Mouse (Mus musculus): ENCODE data around the gene Tnfrsf1a. TPM values are rescaled to one million over a fixed set of nuclear protein-coding genes. Genes with fewer than 3 reads are reported as not detected.

The Tnfrsf1a gene
- polyA plus RNA-seq, 1 experiment from 2014 or later, result 11.3 TPM

- WGBS, result 1% methylated on average over 39 of the region's 39 CpGs
- peak overlapping the region; percentile 57 for H3K4me3 ChIP-seq
- peak overlapping the region; percentile 91 for H3K4me2 ChIP-seq (replicated peaks)
- no peaks in the 10 kb centered on the region for H3K27me3 ChIP-seq
- H3K9ac ChIP-seq (replicated peaks), result peak overlapping the region; percentile 57
- H3K36me3 ChIP-seq, result no peaks in the 10 kb centered on the region
- peak; percentile 89 for ATAC-seq (replicated peaks)
- H3K9me3 ChIP-seq, result no peaks in the 10 kb centered on the region
- H3K27ac ChIP-seq (replicated peaks), result no peak overlapping the region
- H3K4me1 ChIP-seq, result peaks cover 8% of the 10 kb centered on the region; the same call in 1 of the 2 replicates
Observed at GRCm38 (mm10) chr6:125330626-125331326, 18.4 kb upstream of the Tnfrsf1a start.

DNA sequence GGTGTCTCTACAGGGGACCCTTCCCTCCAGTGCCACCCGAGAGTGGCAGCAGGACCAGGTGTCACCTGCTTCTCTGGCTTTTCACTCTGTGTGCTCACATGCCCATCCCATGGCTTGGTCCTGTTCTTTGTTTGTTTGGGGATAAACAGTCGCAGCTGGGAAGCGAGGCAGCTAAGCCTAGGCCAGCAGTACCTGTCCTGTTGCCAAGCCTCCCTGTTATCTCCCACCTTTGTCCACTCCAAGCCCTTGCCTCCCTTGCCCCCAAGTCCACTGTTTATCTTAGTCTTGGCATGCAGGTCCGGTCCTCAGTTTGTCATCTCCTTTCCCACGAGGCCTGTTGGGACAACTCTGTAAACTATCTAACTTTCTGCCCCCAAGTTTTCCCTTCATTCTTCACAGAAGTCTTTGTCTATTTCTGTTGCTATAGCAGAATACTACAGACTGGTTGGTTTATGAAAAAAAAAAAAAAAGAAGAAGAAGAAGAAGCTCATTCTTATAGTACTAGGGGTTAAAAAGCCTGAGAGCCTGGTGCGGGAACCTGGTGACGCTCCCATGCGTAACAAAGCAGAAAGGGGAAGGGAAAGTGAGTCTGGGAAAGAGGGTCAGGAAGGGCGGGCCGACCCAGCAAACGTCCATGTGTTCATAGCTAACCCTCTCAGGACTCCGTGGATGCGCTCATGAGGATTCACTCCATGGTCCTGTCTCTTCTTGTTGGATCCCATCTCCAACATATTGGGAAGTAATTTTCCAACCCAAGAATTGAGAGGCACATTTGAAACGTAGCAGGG is 15.9 kb upstream of the Tnfrsf1a start:
- no peaks in the 10 kb centered on the region for H3K9me3 ChIP-seq
- no peak overlapping the region for H3K27ac ChIP-seq (replicated peaks)
- H3K9ac ChIP-seq (replicated peaks), result no peak overlapping the region
- peaks cover 8% of the 10 kb centered on the region; the same call in 1 of the 2 replicates for H3K4me1 ChIP-seq
- WGBS, result 80% methylated on average over 14 of the region's 14 CpGs
- no peak for ATAC-seq (replicated peaks)
- H3K27me3 ChIP-seq, result no peaks in the 10 kb centered on the region
- H3K4me3 ChIP-seq, result no peak overlapping the region
- H3K36me3 ChIP-seq, result no peaks in the 10 kb centered on the region
- no peak overlapping the region for H3K4me2 ChIP-seq (replicated peaks)

DNA sequence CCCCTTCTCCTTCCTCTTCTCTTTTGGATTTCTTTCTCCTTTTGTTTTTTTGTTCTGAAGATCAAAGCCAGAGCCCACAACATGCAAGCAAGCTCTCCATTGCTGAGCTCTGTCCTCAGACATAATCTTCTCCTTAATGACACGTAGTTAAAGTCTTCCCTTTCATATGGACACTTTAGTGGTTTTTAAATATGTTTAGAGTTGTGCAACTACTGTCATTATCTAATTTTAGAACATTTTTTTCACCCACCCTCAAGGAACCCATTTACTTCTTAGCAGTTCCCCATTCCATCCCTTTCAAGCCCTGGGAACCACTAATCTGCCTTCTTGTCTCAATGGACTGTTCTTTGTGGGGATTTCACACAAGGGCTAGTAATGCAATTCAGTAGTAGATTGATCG is 14.8 kb upstream of the Tnfrsf1a start:
- no peak overlapping the region for H3K4me2 ChIP-seq (replicated peaks)
- no peak overlapping the region for H3K9ac ChIP-seq (replicated peaks)
- H3K9me3 ChIP-seq, result no peaks in the 10 kb centered on the region
- no peak overlapping the region for H3K27ac ChIP-seq (replicated peaks)
- no peaks in the 10 kb centered on the region for H3K36me3 ChIP-seq
- no peaks in the 10 kb centered on the region for H3K27me3 ChIP-seq
- 41% methylated on average over 2 of the region's 2 CpGs for WGBS
- ATAC-seq (replicated peaks), result no peak
- no peak overlapping the region for H3K4me3 ChIP-seq
- H3K4me1 ChIP-seq, result peaks cover 8% of the 10 kb centered on the region; the same call in 1 of the 2 replicates

DNA sequence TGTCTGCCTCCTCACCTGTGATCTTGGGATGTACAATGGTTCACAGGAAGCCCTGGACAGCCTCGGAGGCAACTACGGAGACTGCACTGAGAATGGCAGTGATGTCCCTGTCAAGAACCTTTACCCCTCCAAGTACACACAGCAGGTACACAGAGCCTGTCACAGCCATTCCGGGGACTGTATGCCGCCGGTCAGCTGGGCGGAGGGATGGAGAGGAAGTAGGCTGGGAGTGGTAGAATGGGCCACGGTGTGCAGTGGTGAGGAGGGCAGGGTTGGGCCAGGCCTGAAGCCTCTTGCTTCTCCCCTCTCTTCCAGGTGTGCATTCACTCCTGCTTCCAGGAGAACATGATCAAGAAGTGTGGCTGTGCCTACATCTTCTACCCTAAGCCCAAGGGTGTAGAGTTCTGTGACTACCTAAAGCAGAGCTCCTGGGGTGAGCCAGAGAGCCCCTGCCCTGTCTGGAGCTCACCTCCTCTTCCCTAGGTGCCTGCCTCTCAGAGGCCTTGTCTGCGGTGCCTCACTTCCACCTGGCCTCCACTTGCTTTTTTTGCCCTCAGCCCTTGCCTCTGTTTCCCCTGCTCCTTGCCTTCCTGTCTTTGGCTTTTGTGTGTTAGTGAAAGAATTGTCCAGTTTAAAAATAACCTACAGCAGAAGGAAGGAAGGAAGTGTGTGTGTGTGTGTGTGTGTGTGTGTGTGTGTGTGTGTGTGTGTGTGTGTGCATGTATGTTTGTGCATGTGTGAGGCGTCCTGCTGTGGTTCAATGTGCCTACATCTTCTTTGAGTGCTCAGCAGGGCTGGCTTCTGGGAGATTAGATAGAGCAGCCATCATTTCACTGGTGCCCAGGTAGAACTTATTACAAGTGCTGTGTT is 10.1 kb upstream of the Tnfrsf1a start:
- no peaks in the 10 kb centered on the region for H3K9me3 ChIP-seq
- H3K27ac ChIP-seq (replicated peaks), result no peak overlapping the region
- ATAC-seq (replicated peaks), result no peak
- no peak overlapping the region for H3K9ac ChIP-seq (replicated peaks)
- H3K36me3 ChIP-seq, result no peaks in the 10 kb centered on the region
- no peak overlapping the region for H3K4me3 ChIP-seq
- 79% methylated on average over 9 of the region's 9 CpGs for WGBS
- H3K4me1 ChIP-seq, result no peaks in the 10 kb centered on the region
- H3K27me3 ChIP-seq, result no peaks in the 10 kb centered on the region
- no peak overlapping the region for H3K4me2 ChIP-seq (replicated peaks)

DNA sequence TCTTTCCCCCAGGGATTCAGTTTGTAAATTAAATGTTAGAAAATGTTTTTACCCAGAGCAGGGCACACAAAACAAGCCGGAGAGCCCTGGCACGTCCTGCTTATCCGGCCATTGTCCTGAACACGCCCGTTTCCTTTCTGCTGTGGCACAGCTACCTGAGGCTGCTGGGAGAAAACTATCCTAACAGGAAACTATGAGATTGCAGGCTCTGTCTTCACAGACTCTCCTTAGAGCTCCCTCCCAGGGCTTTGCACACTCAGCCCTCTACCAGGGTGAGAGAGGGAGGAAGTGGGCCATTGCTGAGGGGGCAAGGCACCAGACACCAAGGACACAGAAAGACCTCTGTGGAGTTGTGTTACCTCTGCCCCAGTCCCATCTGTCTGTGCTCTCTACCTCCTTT is 8.9 kb upstream of the Tnfrsf1a start:
- Histone ChIP-seq H3K4me2 (replicated peaks) (no peak overlapping the region), H3K36me3 (no peaks in the 10 kb centered on the region), H3K9ac (replicated peaks) (no peak overlapping the region), H3K4me3 (no peak overlapping the region), H3K9me3 (no peaks in the 10 kb centered on the region), H3K4me1 (no peaks in the 10 kb centered on the region), H3K27me3 (no peaks in the 10 kb centered on the region), H3K27ac (replicated peaks) (no peak overlapping the region)
- ATAC-seq (replicated peaks), result no peak
- WGBS, result 72% methylated on average over 5 of the region's 5 CpGs

DNA sequence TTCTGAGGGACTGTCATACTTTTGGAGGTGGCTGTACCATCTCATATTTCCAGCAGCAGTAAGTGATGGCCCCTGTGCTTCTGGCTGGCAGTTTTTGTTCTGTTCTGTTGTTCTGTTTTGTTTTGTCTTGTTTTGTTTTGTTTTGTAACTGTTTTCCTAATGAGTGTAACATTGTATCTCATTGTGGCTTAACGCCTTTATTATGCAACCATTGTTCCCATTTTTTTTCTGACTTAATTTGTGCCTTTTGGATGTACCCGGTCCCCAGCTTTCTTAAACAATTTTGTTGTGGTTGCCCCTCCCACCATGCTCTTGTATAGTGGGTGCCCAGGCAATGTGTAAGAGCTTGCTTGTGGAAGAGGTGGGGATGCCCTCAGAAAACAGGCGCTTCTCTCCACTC is 7.0 kb upstream of the Tnfrsf1a start:
- Histone ChIP-seq H3K27me3 (no peaks in the 10 kb centered on the region), H3K9ac (replicated peaks) (no peak overlapping the region), H3K4me1 (no peaks in the 10 kb centered on the region), H3K9me3 (no peaks in the 10 kb centered on the region), H3K36me3 (no peaks in the 10 kb centered on the region), H3K27ac (replicated peaks) (no peak overlapping the region), H3K4me3 (no peak overlapping the region), H3K4me2 (replicated peaks) (no peak overlapping the region)
- 63% methylated on average over 3 of the region's 3 CpGs for WGBS
- no peak for ATAC-seq (replicated peaks)

GRCm38 (mm10) chr6:125344084-125344483 is 5.1 kb upstream of the Tnfrsf1a start:
- no peaks in the 10 kb centered on the region for H3K36me3 ChIP-seq
- H3K27me3 ChIP-seq, result no peaks in the 10 kb centered on the region
- no peak for ATAC-seq (replicated peaks)
- peaks cover 5% of the 10 kb centered on the region for H3K4me1 ChIP-seq
- no peak overlapping the region for H3K9ac ChIP-seq (replicated peaks)
- no peak overlapping the region for H3K4me2 ChIP-seq (replicated peaks)
- no peak overlapping the region for H3K4me3 ChIP-seq
- 23% methylated on average over 8 of the region's 8 CpGs for WGBS
- no peaks in the 10 kb centered on the region for H3K9me3 ChIP-seq
- H3K27ac ChIP-seq (replicated peaks), result no peak overlapping the region

- Histone ChIP-seq H3K27ac (replicated peaks) (no peak overlapping the region), H3K4me3 (no peak overlapping the region), H3K36me3 (no peaks in the 10 kb centered on the region), H3K9ac (replicated peaks) (no peak overlapping the region), H3K27me3 (no peaks in the 10 kb centered on the region), H3K4me1 (peaks cover 13% of the 10 kb centered on the region), H3K4me2 (replicated peaks) (no peak overlapping the region), H3K9me3 (no peaks in the 10 kb centered on the region)
- no peak for ATAC-seq (replicated peaks)
- WGBS, result 66% methylated on average over 4 of the region's 4 CpGs
Observed at GRCm38 (mm10) chr6:125344866-125345265, 4.3 kb upstream of the Tnfrsf1a start.

DNA sequence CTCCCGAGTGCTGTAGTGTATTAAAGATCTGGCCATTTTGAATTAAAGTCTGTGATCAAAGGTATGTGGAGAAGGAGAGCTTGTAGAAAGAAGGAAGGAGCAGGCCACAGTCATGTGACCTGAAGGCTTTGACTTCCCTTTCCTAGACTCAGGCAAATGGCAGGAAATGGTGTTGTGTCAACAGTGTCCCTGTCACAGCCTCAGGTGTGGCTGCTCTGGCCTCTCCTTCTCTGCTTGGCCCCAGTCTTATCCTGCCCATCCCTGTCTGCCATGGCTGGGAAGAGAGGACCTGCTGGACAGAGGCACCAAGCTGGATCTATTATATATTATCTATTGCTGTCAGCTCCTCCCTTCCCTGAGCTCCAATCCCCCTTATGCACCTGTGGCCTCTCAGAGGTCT is 3.5 kb upstream of the Tnfrsf1a start:
- peaks cover 20% of the 10 kb centered on the region for H3K4me1 ChIP-seq
- no peak for ATAC-seq (replicated peaks)
- H3K36me3 ChIP-seq, result no peaks in the 10 kb centered on the region
- H3K27me3 ChIP-seq, result no peaks in the 10 kb centered on the region
- no peak overlapping the region for H3K27ac ChIP-seq (replicated peaks)
- H3K9ac ChIP-seq (replicated peaks), result no peak overlapping the region
- 80% methylated on average over 1 of the region's 1 CpGs for WGBS
- no peak overlapping the region for H3K4me3 ChIP-seq
- no peak overlapping the region for H3K4me2 ChIP-seq (replicated peaks)
- no peaks in the 10 kb centered on the region for H3K9me3 ChIP-seq

GRCm38 (mm10) chr6:125346029-125346428 is 3.1 kb upstream of the Tnfrsf1a start:
- Histone ChIP-seq H3K4me1 (peaks cover 20% of the 10 kb centered on the region), H3K4me3 (no peak overlapping the region), H3K27me3 (no peaks in the 10 kb centered on the region), H3K9me3 (no peaks in the 10 kb centered on the region), H3K36me3 (no peaks in the 10 kb centered on the region), H3K27ac (replicated peaks) (no peak overlapping the region), H3K4me2 (replicated peaks) (no peak overlapping the region), H3K9ac (replicated peaks) (no peak overlapping the region)
- 54% methylated on average over 2 of the region's 2 CpGs for WGBS
- no peak for ATAC-seq (replicated peaks)

- Histone ChIP-seq H3K36me3 (no peaks in the 10 kb centered on the region), H3K9ac (replicated peaks) (peak overlapping the region; percentile 52), H3K4me3 (peak overlapping the region; percentile 43), H3K27me3 (no peaks in the 10 kb centered on the region), H3K4me1 (peaks cover 23% of the 10 kb centered on the region), H3K27ac (replicated peaks) (no peak overlapping the region), H3K4me2 (replicated peaks) (peak overlapping the region; percentile 54), H3K9me3 (no peaks in the 10 kb centered on the region)
- ATAC-seq (replicated peaks), result peak; percentile 75
- under 1% methylated on average over 27 of the region's 27 CpGs for WGBS
Observed at GRCm38 (mm10) chr6:125349575-125350230, 541 bp downstream of the Tnfrsf1a start.
